Mouse (Mus musculus) MEL (cell line): ENCODE measurements at regions not wholly inside any gene's neighbourhood (a gene's known extent, or its start where the extent isn't known, plus 50 kb on each side); places are given as distances from the start of the nearest gene placed in this dataset.

Experiments used
- DNase-seq: peaks from one replicate; pipeline ENCODE4 v3.0.0; 2011; ENCODE audit warnings: low read depth, low spot score
- H3K27ac ChIP-seq: 2 replicates; pipeline ENCODE4 v1.5.1; 2012; ENCODE audit warnings: low read depth, mild to moderate bottlenecking, control low read depth, low read length, moderate library complexity; ENCODE audit not compliant: control insufficient read depth
- H3K27me3 ChIP-seq, 2 experiments: fragments of 150-350 bp in 1 of 2; sonication (generic) in 1 of 2; 2 replicates each; pipeline ENCODE4 v1.6.1; 2012; ENCODE audit warnings: low read length in 2 of 2, mild to moderate bottlenecking in 2 of 2, improper control_type of control experiment in 1 of 2, moderate library complexity in 1 of 2; ENCODE audit not compliant: insufficient read depth in 2 of 2, control insufficient read depth in 1 of 2
- H3K36me3 ChIP-seq, 2 experiments: 2 replicates each; pipeline ENCODE4 v1.6.1; 2012 to 2014; ENCODE audit warnings: low read length in 2 of 2, improper control_type of control experiment in 1 of 2, inconsistent platforms in 1 of 2, mild to moderate bottlenecking in 1 of 2; ENCODE audit not compliant: insufficient read depth in 2 of 2, control insufficient read depth in 1 of 2
- H3K4me1 ChIP-seq, 2 experiments: fragments of 150-350 bp in 1 of 2; sonication (generic) in 1 of 2; 2 replicates each; pipeline ENCODE4 v1.6.1; 2012; ENCODE audit warnings: low read length in 2 of 2, improper control_type of control experiment in 1 of 2, mild to moderate bottlenecking in 1 of 2; ENCODE audit not compliant: insufficient read depth in 2 of 2, control insufficient read depth in 1 of 2
- H3K4me3 ChIP-seq, 2 experiments: fragments of 150-350 bp in 1 of 2; sonication (generic) in 1 of 2; 2 replicates each; pipeline ENCODE4 v1.5.1; 2012; ENCODE audit warnings: low read depth in 2 of 2, low read length in 2 of 2, mild to moderate bottlenecking in 2 of 2, moderate library complexity in 2 of 2, control low read depth in 1 of 2, improper control_type of control experiment in 1 of 2; ENCODE audit not compliant: control insufficient read depth in 1 of 2, insufficient read depth in 1 of 2
- H3K79me2 ChIP-seq: 2 replicates; pipeline ENCODE4 v1.6.1; 2012; ENCODE audit warnings: mild to moderate bottlenecking, low read length, moderate library complexity; ENCODE audit not compliant: control insufficient read depth, poor library complexity, insufficient read depth
- H3K9ac ChIP-seq: 2 replicates; pipeline ENCODE4 v1.6.1; 2012; ENCODE audit warnings: low read depth, mild to moderate bottlenecking, control low read depth, low read length, moderate library complexity; ENCODE audit not compliant: control insufficient read depth, poor library complexity, severe bottlenecking
- H3K9me3 ChIP-seq: fragments of 150-350 bp; sonication (generic); replicated peaks from 2 replicates; pipeline ENCODE4 v1.6.1; 2012; ENCODE audit warnings: mild to moderate bottlenecking, low read length, improper control_type of control experiment, moderate library complexity; ENCODE audit not compliant: insufficient read depth
- BHLHE40 ChIP-seq: IDR thresholded peaks from 2 replicates; pipeline ENCODE4 v1.6.1; 2012; ENCODE audit warnings: low read depth, mild to moderate bottlenecking, inconsistent platforms, low read length, improper control_type of control experiment, borderline replicate concordance
- CHD1 ChIP-seq: IDR thresholded peaks from 2 replicates; pipeline ENCODE4 v1.6.1; 2012; ENCODE audit warnings: low read depth, mild to moderate bottlenecking, inconsistent platforms, low read length, improper control_type of control experiment
- ELF1 ChIP-seq: IDR thresholded peaks from 2 replicates; pipeline ENCODE4 v1.6.1; 2014; ENCODE audit warnings: low read depth, mild to moderate bottlenecking, inconsistent platforms, low read length, improper control_type of control experiment, moderate library complexity
- EP300 ChIP-seq, 2 experiments: IDR thresholded peaks; 2 replicates each; pipeline ENCODE4 v1.6.1; 2011; ENCODE audit warnings: improper control_type of control experiment in 2 of 2, low read length in 2 of 2, low read depth in 1 of 2, mild to moderate bottlenecking in 1 of 2
- ETS1 ChIP-seq: IDR thresholded peaks from 2 replicates; pipeline ENCODE4 v1.6.1; 2012; ENCODE audit warnings: low read depth, mild to moderate bottlenecking, inconsistent platforms, low read length, improper control_type of control experiment, moderate library complexity
- GABPA ChIP-seq: IDR thresholded peaks from 2 replicates; pipeline ENCODE4 v1.6.1; 2012; ENCODE audit warnings: low read depth, mild to moderate bottlenecking, inconsistent platforms, low read length, improper control_type of control experiment, moderate library complexity
- GATA1 ChIP-seq: IDR thresholded peaks from 2 replicates; pipeline ENCODE4 v1.6.1; 2011; ENCODE audit warnings: low read depth, low read length, improper control_type of control experiment
- HCFC1 ChIP-seq: IDR thresholded peaks from 2 replicates; pipeline ENCODE4 v1.6.1; 2012; ENCODE audit warnings: low read depth, mild to moderate bottlenecking, inconsistent platforms, low read length, improper control_type of control experiment, moderate library complexity
- JUND ChIP-seq: IDR thresholded peaks from 2 replicates; pipeline ENCODE4 v1.6.1; 2011; ENCODE audit warnings: low read depth, mild to moderate bottlenecking, improper control_type of control experiment, low read length
- KAT2A ChIP-seq: conservative IDR thresholded peaks from 2 replicates; pipeline ENCODE4 v1.6.1; 2012; ENCODE audit warnings: low read depth, low read length, improper control_type of control experiment, inconsistent platforms
- MAFK ChIP-seq: IDR thresholded peaks from 2 replicates; pipeline ENCODE4 v1.6.1; 2011; ENCODE audit warnings: low read depth, mild to moderate bottlenecking, low read length, improper control_type of control experiment, borderline replicate concordance
- MAX ChIP-seq: IDR thresholded peaks from 2 replicates; pipeline ENCODE4 v1.6.1; 2011; ENCODE audit warnings: low read length, improper control_type of control experiment
- MAZ ChIP-seq: IDR thresholded peaks from 2 replicates; pipeline ENCODE4 v1.6.1; 2012; ENCODE audit warnings: low read depth, mild to moderate bottlenecking, inconsistent platforms, low read length, improper control_type of control experiment
- MEF2A ChIP-seq: IDR thresholded peaks from 2 replicates; pipeline ENCODE4 v1.6.1; 2014; ENCODE audit warnings: low read depth, mild to moderate bottlenecking, inconsistent platforms, low read length, improper control_type of control experiment; ENCODE audit not compliant: poor library complexity, insufficient replicate concordance, severe bottlenecking; ENCODE audit errors: extremely low read depth
- MXI1 ChIP-seq: IDR thresholded peaks from 2 replicates; pipeline ENCODE4 v1.6.1; 2011; ENCODE audit warnings: mild to moderate bottlenecking, low read depth, low read length, improper control_type of control experiment
- MYC ChIP-seq: IDR thresholded peaks from 2 replicates; pipeline ENCODE4 v1.6.1; 2011; ENCODE audit warnings: low read depth, mild to moderate bottlenecking, low read length, improper control_type of control experiment, moderate library complexity
- NRF1 ChIP-seq: IDR thresholded peaks from 2 replicates; pipeline ENCODE4 v1.6.1; 2014; ENCODE audit warnings: low read depth, mild to moderate bottlenecking, inconsistent platforms, low read length, improper control_type of control experiment, moderate library complexity; ENCODE audit not compliant: poor library complexity, insufficient read depth, severe bottlenecking
- TBP ChIP-seq: IDR thresholded peaks from 2 replicates; pipeline ENCODE4 v1.8.0; 2011; ENCODE audit warnings: low read depth, low read length, improper control_type of control experiment
- TCF12 ChIP-seq: IDR thresholded peaks from 2 replicates; pipeline ENCODE4 v1.6.1; 2014; ENCODE audit warnings: low read depth, mild to moderate bottlenecking, inconsistent platforms, low read length, improper control_type of control experiment, moderate library complexity
- USF2 ChIP-seq, 2 experiments: IDR thresholded peaks; 2 replicates each; pipeline ENCODE4 v1.6.1; 2011 to 2012; ENCODE audit warnings: improper control_type of control experiment in 2 of 2, low read length in 2 of 2, borderline replicate concordance in 1 of 2, inconsistent platforms in 1 of 2, low read depth in 1 of 2, mild to moderate bottlenecking in 1 of 2; ENCODE audit not compliant: insufficient read depth in 1 of 2
- ZNF384 ChIP-seq: IDR thresholded peaks from 2 replicates; pipeline ENCODE4 v1.6.1; 2012; ENCODE audit warnings: low read depth, mild to moderate bottlenecking, inconsistent platforms, low read length, improper control_type of control experiment

DNA sequence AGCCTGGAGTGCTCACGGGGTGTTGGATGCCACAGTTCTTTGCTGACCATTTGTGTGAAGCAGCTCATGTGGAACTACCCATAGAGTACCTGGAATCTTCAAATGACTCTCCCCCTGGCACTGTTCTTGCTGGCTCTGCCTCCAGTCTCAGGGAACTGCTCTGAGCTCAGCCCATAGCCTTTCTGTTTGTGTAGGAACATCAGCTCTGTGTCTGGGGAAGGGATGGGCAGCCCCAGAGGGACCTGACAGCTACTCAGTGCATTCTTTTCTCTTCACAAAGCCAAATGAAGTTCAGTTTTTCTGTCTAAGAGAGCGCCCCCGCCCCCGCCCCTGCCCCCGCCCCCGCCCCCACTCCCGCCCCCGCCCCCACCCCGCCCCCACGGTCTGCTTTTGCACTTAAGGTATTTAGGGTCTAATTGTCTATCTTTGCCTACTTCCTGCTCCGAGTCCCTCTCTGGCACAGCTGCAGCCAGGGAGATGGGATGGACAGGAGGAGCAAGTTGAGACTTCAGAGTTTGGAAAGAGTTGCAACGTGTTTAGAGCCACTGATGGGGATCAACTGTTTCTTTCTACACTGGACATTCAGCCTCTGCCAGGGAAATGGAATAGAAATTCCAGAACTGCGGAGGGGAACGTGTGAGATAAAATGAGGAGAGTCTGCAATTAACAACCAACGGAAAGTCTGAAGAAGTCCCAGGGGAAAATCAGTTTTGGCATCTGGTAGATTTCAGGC is 171.2 kb upstream of the Habp2 start:
- Histone ChIP-seq H3K36me3 (no peaks in the 10 kb centered on the region), H3K4me1 (0 out of 4 replicates have a peak, but pooled peaks cover 0 to 3% of the 10 kb centered on the region in 2 experiments), H3K27me3 (no peaks in the 10 kb centered on the region), H3K4me3 (no peak overlapping the region), H3K9ac (no peak overlapping the region), H3K9me3 (no peaks in the 10 kb centered on the region), H3K27ac (no peak overlapping the region), H3K79me2 (no peaks in the 10 kb centered on the region)
- TF ChIP-seq MXI1, result no peak
- no peak for TF ChIP-seq TBP
- no peak for TF ChIP-seq MYC
- no peak for TF ChIP-seq MAX
- no peak for TF ChIP-seq HCFC1
- no peak for TF ChIP-seq USF2 (IDR thresholded peaks at IDR 0.05; ENCODE audit: borderline replicate concordance in 1 of 2, insufficient read depth in 1 of 2, low read depth in 1 of 2, low read length in 2 of 2)
- TF ChIP-seq ELF1, result no peak
- TF ChIP-seq ZNF384, result no peak
- no peak for TF ChIP-seq TCF12
- no peak for TF ChIP-seq MAZ
- TF ChIP-seq GABPA, result no peak
- no peak for TF ChIP-seq JUND
- no peak for TF ChIP-seq NRF1
- TF ChIP-seq KAT2A, result no peak
- TF ChIP-seq ETS1, result no peak
- TF ChIP-seq EP300 (IDR thresholded peaks at IDR 0.05; ENCODE audit: low read depth in 1 of 2, low read length in 2 of 2), result no peak
- no peak for TF ChIP-seq CHD1
- no peak for TF ChIP-seq MEF2A
- TF ChIP-seq BHLHE40, result no peak
- TF ChIP-seq GATA1, result no peak
- DNase-seq, result no peak

DNA sequence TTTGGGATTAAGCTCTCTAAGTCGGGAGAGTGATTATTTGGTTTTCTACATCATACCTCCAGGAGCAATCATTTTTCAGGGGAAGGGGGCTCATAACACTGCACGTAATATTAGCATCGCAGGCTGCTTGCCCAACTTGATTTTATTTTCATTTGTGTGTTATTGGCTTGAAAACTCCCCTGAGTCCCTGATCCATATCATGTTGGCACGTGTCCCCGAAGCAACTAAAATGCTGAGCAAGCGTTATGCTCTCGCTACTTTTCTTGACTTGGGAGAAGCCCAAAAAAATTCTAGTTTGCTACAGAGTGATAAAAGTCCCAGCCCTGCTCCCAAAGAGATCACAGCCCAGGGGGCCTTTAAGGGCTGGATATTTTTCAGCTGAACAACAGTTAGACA is 170.7 kb upstream of the Habp2 start:
- Histone ChIP-seq H3K4me1 (0 out of 4 replicates have a peak, but pooled peaks cover 0 to 3% of the 10 kb centered on the region in 2 experiments), H3K9ac (no peak overlapping the region), H3K79me2 (no peaks in the 10 kb centered on the region), H3K27me3 (no peaks in the 10 kb centered on the region), H3K27ac (no peak overlapping the region), H3K36me3 (no peaks in the 10 kb centered on the region), H3K4me3 (no peak overlapping the region), H3K9me3 (no peaks in the 10 kb centered on the region)
- no peak for DNase-seq
- TF ChIP-seq EP300 (IDR thresholded peaks at IDR 0.05; ENCODE audit: low read depth in 1 of 2, low read length in 2 of 2), result no peak
- TF ChIP-seq CHD1, result no peak
- peak; percentile 48; the same call in 1 of the 2 replicates for TF ChIP-seq MAFK
